ENCODE assay signal across 14 mouse cellular contexts in genomic region chr10:86272826-86273225, GRCm38 (mm10). TPM values are rescaled to one million over a fixed set of nuclear protein-coding genes. Genes with fewer than 3 reads are reported as not detected.
DNase-seq lines count a peak whose midpoint lies in the region; ATAC-seq and TF ChIP-seq lines count a peak whose summit lies in the region.
"Had no signal": no experiment of that assay in that cellular context is flagged by ENCODE, and none has a peak within 500 bp of the region (broad histone marks: within the 10 kb centered on the region; RNA-seq: fewer than 3 reads in every experiment).

No protein-coding gene starts in this region.

- intact Hi-C loops in gastrocnemius, adult 2 months (cut with DNase I), result no loop called here
- intact Hi-C loops in gastrocnemius, postnatal 14 days (cut with DNase I; ENCODE audit: low total_unique reads), result no loop called here

- H3K36me3 ChIP-seq in kidney, embryonic 15.5 days, result no peaks in the 10 kb centered on the region
- no peaks in the 10 kb centered on the region for H3K36me3 ChIP-seq in hindbrain, embryonic 13.5 days
- H3K36me3 ChIP-seq: liver, embryonic 15.5 days; neural tube, embryonic 13.5 days had no signal

- H3K4me1 ChIP-seq in brown adipose tissue, adult 24 weeks (ENCODE audit: control insufficient read depth, insufficient read depth, insufficient read length, low read length), result peaks cover 32% of the 10 kb centered on the region
- peaks cover 20% of the 10 kb centered on the region for H3K4me1 ChIP-seq in kidney, embryonic 15.5 days
- H3K4me1 ChIP-seq in hindbrain, embryonic 13.5 days (replicated peaks), result no peaks in the 10 kb centered on the region
- H3K4me1 ChIP-seq: liver, embryonic 15.5 days; neural tube, embryonic 13.5 days had no signal

- ATAC-seq in kidney, embryonic 15.5 days (replicated peaks; ENCODE audit: low FRiP score), result no peak
- no peak for ATAC-seq in hindbrain, embryonic 13.5 days (ENCODE audit: low FRiP score)
- ATAC-seq: Patski had no signal

- H3K4me3 ChIP-seq in gastrocnemius, adult 2 months, result no peak overlapping the region
- H3K4me3 ChIP-seq in brown adipose tissue, adult 24 weeks (ENCODE audit: insufficient read depth, low read depth, low read length), result no peak overlapping the region
- no peak overlapping the region for H3K4me3 ChIP-seq in kidney, embryonic 15.5 days (replicated peaks)
- no peak overlapping the region for H3K4me3 ChIP-seq in hindbrain, embryonic 13.5 days
- H3K4me3 ChIP-seq: layer of hippocampus, adult 2 months; liver, embryonic 15.5 days; neural tube, embryonic 13.5 days had no signal

- H3K9me3 ChIP-seq in kidney, embryonic 15.5 days (replicated peaks), result no peaks in the 10 kb centered on the region
- no peaks in the 10 kb centered on the region for H3K9me3 ChIP-seq in hindbrain, embryonic 13.5 days
- H3K9me3 ChIP-seq: liver, embryonic 15.5 days; neural tube, embryonic 13.5 days had no signal

- 83% methylated on average over 3 of the region's 3 CpGs for WGBS in kidney, embryonic 15.5 days
- WGBS in hindbrain, embryonic 13.5 days, result 93% methylated on average over 3 of the region's 3 CpGs

- H3K9ac ChIP-seq in kidney, embryonic 15.5 days, result no peak overlapping the region
- no peak overlapping the region for H3K9ac ChIP-seq in hindbrain, embryonic 13.5 days
- H3K9ac ChIP-seq: liver, embryonic 15.5 days; neural tube, embryonic 13.5 days had no signal

- TF ChIP-seq CTCF in gastrocnemius, adult 2 months (IDR thresholded peaks at IDR 0.05), result no peak

- DNase-seq in gastrocnemius, adult 2 months, result no peak
- DNase-seq in gastrocnemius, postnatal 14 days, result no peak
- peak; percentile 36 for DNase-seq in kidney, adult 11 months
- DNase-seq in kidney, postnatal 14 days, result no peak
- DNase-seq in frontal cortex, postnatal 14 days (ENCODE audit: low spot score in 2 of 2), result no peak
- DNase-seq: cerebellum, postnatal 14 days; heart, postnatal 14 days had no signal

- no peak overlapping the region for H3K4me2 ChIP-seq in kidney, embryonic 15.5 days
- no peak overlapping the region for H3K4me2 ChIP-seq in hindbrain, embryonic 13.5 days
- H3K4me2 ChIP-seq: liver, embryonic 15.5 days; neural tube, embryonic 13.5 days had no signal

- H3K27ac ChIP-seq in gastrocnemius, adult 2 months, result peak overlapping the region; percentile 81
- H3K27ac ChIP-seq in brown adipose tissue, adult 24 weeks (replicated peaks; ENCODE audit: low read depth, low read length), result peak overlapping the region; percentile 93
- peak overlapping the region; percentile 74 for H3K27ac ChIP-seq in kidney, embryonic 15.5 days
- H3K27ac ChIP-seq in hindbrain, embryonic 13.5 days, result no peak overlapping the region
- H3K27ac ChIP-seq: layer of hippocampus, adult 2 months; liver, embryonic 15.5 days; neural tube, embryonic 13.5 days had no signal

- no peaks in the 10 kb centered on the region for H3K27me3 ChIP-seq in kidney, embryonic 15.5 days
- no peaks in the 10 kb centered on the region for H3K27me3 ChIP-seq in hindbrain, embryonic 13.5 days
- H3K27me3 ChIP-seq: liver, embryonic 15.5 days; neural tube, embryonic 13.5 days; Patski had no signal

RNA-seq across cellular contexts. Expression of gene Timp3, which starts 27.3 kb away (rescaled TPM):
- 10 to 100 TPM; 71.5 to 81.6 TPM for total RNA-seq in gastrocnemius, adult 2 months (2021)
- 10 to 100 TPM; 80.1 to 91.6 TPM for total RNA-seq in gastrocnemius, postnatal 14 days (2021)
- polyA plus RNA-seq in brown adipose tissue, adult 24 weeks (2012; ENCODE audit: insufficient read depth, insufficient read length, missing spikeins), result 63.4 and 130 TPM in 2 replicates
- 82.0 and 85.9 TPM in 2 replicates for polyA plus RNA-seq in kidney, embryonic 15.5 days (2015; fragmentation: Nextera tagmentation; extraction: Ambion mirVana)
- 32.3 and 37.1 TPM in 2 replicates for polyA plus RNA-seq in hindbrain, embryonic 13.5 days (2015; fragmentation: Nextera tagmentation; extraction: Ambion mirVana)
